Mouse (Mus musculus): ENCODE results near the gene Diaph3.

GRCm38 (mm10) chr14:87125492-87125891 is 15.5 kb downstream of the Diaph3 start:
- TF ChIP-seq CTCF (IDR thresholded peaks at IDR 0.05; ENCODE audit: low read depth), result no peak
- TF ChIP-seq EP300 (IDR thresholded peaks at IDR 0.05; ENCODE audit: low read depth), result no peak
